In the genomic region with DNA sequence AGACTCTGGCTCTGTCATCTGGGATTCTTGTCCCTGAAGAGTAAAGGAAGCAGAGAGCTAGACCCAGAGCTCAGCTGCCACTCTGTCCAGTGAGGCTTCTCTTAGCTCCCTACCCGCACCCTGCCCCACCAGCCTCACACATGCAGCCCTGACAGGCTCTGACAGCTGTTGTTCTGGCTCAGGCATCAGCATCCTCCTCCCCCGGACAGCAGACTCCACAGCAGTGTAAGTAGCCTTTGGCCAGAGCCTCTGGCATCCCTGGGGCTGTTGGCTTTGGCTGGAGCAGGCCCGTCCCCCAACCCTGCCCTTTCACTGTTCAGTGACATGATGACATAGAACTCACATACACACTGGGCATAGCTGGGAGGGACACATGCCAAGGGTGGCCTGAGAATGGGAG, we compare ENCODE assay signal across 11 mouse cellular contexts. TPM values are rescaled to one million over a fixed set of nuclear protein-coding genes. Genes with fewer than 3 reads are reported as not detected.
DNase-seq lines count a peak whose midpoint lies in the region; ATAC-seq and TF ChIP-seq lines count a peak whose summit lies in the region.
"Had no signal": no experiment of that assay in that cellular context is flagged by ENCODE, and none has a peak within 500 bp of the region (broad histone marks: within the 10 kb centered on the region; RNA-seq: fewer than 3 reads in every experiment).

No protein-coding gene starts in this region.

- TF ChIP-seq CTCF in forebrain, postnatal 0 days (IDR thresholded peaks at IDR 0.05; ENCODE audit: low read depth), result no peak

- no peak overlapping the region for H3K27ac ChIP-seq in forebrain, postnatal 0 days (ENCODE audit: low read depth, low read length)
- no peak overlapping the region for H3K27ac ChIP-seq in forebrain, embryonic 14.5 days (ENCODE audit: low read depth, low read length)
- no peak overlapping the region for H3K27ac ChIP-seq in forebrain, embryonic 11.5 days (ENCODE audit: low read depth, low read length)
- H3K27ac ChIP-seq: neural tube, embryonic 13.5 days had no signal

- H3K4me3 ChIP-seq in forebrain, postnatal 0 days (ENCODE audit: low read depth, low read length), result no peak overlapping the region
- no peak overlapping the region for H3K4me3 ChIP-seq in forebrain, embryonic 14.5 days (ENCODE audit: low read depth, low read length)
- peak overlapping the region; percentile 3 for H3K4me3 ChIP-seq in megakaryocyte, embryonic 14.5 days (replicated peaks)
- no peak overlapping the region for H3K4me3 ChIP-seq in forebrain, embryonic 11.5 days (ENCODE audit: low read depth, low read length)
- H3K4me3 ChIP-seq: neural tube, embryonic 13.5 days had no signal

- H3K9me3 ChIP-seq in forebrain, postnatal 0 days (ENCODE audit: low read length), result no peaks in the 10 kb centered on the region
- no peaks in the 10 kb centered on the region for H3K9me3 ChIP-seq in forebrain, embryonic 14.5 days (replicated peaks; ENCODE audit: control insufficient read depth, low read length)
- no peaks in the 10 kb centered on the region for H3K9me3 ChIP-seq in megakaryocyte, embryonic 14.5 days
- no peaks in the 10 kb centered on the region for H3K9me3 ChIP-seq in forebrain, embryonic 11.5 days (ENCODE audit: control insufficient read depth, low read length)
- H3K9me3 ChIP-seq: neural tube, embryonic 13.5 days had no signal

- intact Hi-C loops in heart, postnatal 25 days (cut with DNase I), result no loop called here

- H3K4me2 ChIP-seq in forebrain, postnatal 0 days (ENCODE audit: low read depth), result no peak overlapping the region
- H3K4me2 ChIP-seq in forebrain, embryonic 14.5 days (ENCODE audit: low read length), result no peak overlapping the region
- no peak overlapping the region for H3K4me2 ChIP-seq in forebrain, embryonic 11.5 days (ENCODE audit: low read depth, low read length, severe bottlenecking)
- H3K4me2 ChIP-seq: neural tube, embryonic 13.5 days had no signal

- 65% methylated on average over 3 of the region's 3 CpGs for WGBS in forebrain, postnatal 0 days
- 62% methylated on average over 3 of the region's 3 CpGs for whole genome bisulfite sequencing in forebrain, embryonic 14.5 days
- WGBS in forebrain, embryonic 11.5 days, result 73% methylated on average over 3 of the region's 3 CpGs

- H3K36me3 ChIP-seq in forebrain, postnatal 0 days (ENCODE audit: insufficient read depth), result no peaks in the 10 kb centered on the region
- H3K36me3 ChIP-seq in forebrain, embryonic 14.5 days (ENCODE audit: control insufficient read depth, insufficient read depth, low read length), result no peaks in the 10 kb centered on the region
- no peaks in the 10 kb centered on the region for H3K36me3 ChIP-seq in megakaryocyte, embryonic 14.5 days (replicated peaks; ENCODE audit: low read length)
- no peaks in the 10 kb centered on the region for H3K36me3 ChIP-seq in forebrain, embryonic 11.5 days (ENCODE audit: control insufficient read depth, insufficient read depth, low read length)
- H3K36me3 ChIP-seq: neural tube, embryonic 13.5 days had no signal

- no peaks in the 10 kb centered on the region for H3K4me1 ChIP-seq in forebrain, postnatal 0 days (ENCODE audit: insufficient read depth)
- H3K4me1 ChIP-seq in forebrain, embryonic 14.5 days (ENCODE audit: control insufficient read depth, insufficient read depth, low read length), result no peaks in the 10 kb centered on the region
- H3K4me1 ChIP-seq in megakaryocyte, embryonic 14.5 days, result peaks cover 13% of the 10 kb centered on the region; the same call in 1 of the 2 replicates
- no peaks in the 10 kb centered on the region for H3K4me1 ChIP-seq in forebrain, embryonic 11.5 days (replicated peaks; ENCODE audit: control insufficient read depth, insufficient read depth, low read length)

- ATAC-seq in forebrain, postnatal 0 days, result 0 out of 2 replicates have a peak, but pooled peaks have one; percentile 15
- ATAC-seq in forebrain, embryonic 14.5 days, result no peak
- no peak for ATAC-seq in megakaryocyte, adult 5-6 weeks (ENCODE audit: poor library complexity, severe bottlenecking)
- ATAC-seq in forebrain, embryonic 11.5 days (replicated peaks; ENCODE audit: low FRiP score), result no peak
- ATAC-seq: forebrain, embryonic 16.5 days had no signal

- DNase-seq in forebrain, postnatal 0 days, result no peak
- no peak for DNase-seq in forebrain, embryonic 14.5 days (ENCODE audit: low spot score)
- DNase-seq in heart, postnatal 25 days (ENCODE audit: low spot score), result peak; percentile 44
- peak; percentile 52 for DNase-seq in retina, embryonic 14.5 days (ENCODE audit: low spot score)
- DNase-seq in forebrain, embryonic 11.5 days (ENCODE audit: low spot score), result no peak
- no peak for DNase-seq in cerebellum, postnatal 25 days
- DNase-seq: liver had no signal

- no peak overlapping the region for H3K9ac ChIP-seq in forebrain, postnatal 0 days
- no peak overlapping the region for H3K9ac ChIP-seq in forebrain, embryonic 14.5 days (ENCODE audit: low read length)
- H3K9ac ChIP-seq in forebrain, embryonic 11.5 days (ENCODE audit: low read length), result no peak overlapping the region
- H3K9ac ChIP-seq: neural tube, embryonic 13.5 days had no signal

- no peaks in the 10 kb centered on the region for H3K27me3 ChIP-seq in forebrain, postnatal 0 days (ENCODE audit: insufficient read depth, low read length)
- H3K27me3 ChIP-seq in forebrain, embryonic 14.5 days (replicated peaks; ENCODE audit: control insufficient read depth, insufficient read depth, low read length), result no peaks in the 10 kb centered on the region
- peaks cover 29% of the 10 kb centered on the region for H3K27me3 ChIP-seq in megakaryocyte, embryonic 14.5 days (replicated peaks)
- no peaks in the 10 kb centered on the region for H3K27me3 ChIP-seq in forebrain, embryonic 11.5 days (ENCODE audit: control insufficient read depth, insufficient read depth, low read length)
- H3K27me3 ChIP-seq: neural tube, embryonic 13.5 days had no signal

RNA-seq across cellular contexts. Expression of a gene that starts 35.4 kb away (rescaled TPM):
- total RNA-seq in forebrain, postnatal 0 days (2014; rRNA removed), result 4.5 and 7.8 TPM in 2 replicates
- 3.0 and 3.6 TPM in 2 replicates for polyA plus RNA-seq in forebrain, postnatal 0 days (2015; fragmentation: Nextera tagmentation; extraction: Ambion mirVana)
- 2.1 and 2.2 TPM in 2 replicates for polyA plus RNA-seq in forebrain, embryonic 14.5 days (2014; fragmentation: Nextera tagmentation; extraction: Ambion mirVana)
- 3.1 and 10.6 TPM in 2 replicates for polyA plus RNA-seq in megakaryocyte, embryonic 14.5 days (2012; ENCODE audit: insufficient read depth, low replicate concordance)
- total RNA-seq in megakaryocyte, adult 5-6 weeks (2015), result 358 and 368 TPM in 2 replicates
- 289 and 337 TPM in 2 replicates for total RNA-seq in megakaryocyte, adult 5-6 weeks (2017)
- 10 to 100 TPM in 1 of 2 experiments, 1 to 10 TPM in 1; 9.9 to 11.6 TPM for total RNA-seq in heart, postnatal 25 days (2021)
- 2.0 and 2.4 TPM in 2 replicates for polyA plus RNA-seq in forebrain, embryonic 11.5 days (2014; fragmentation: Nextera tagmentation; extraction: Ambion mirVana)

Comparison
In these comparisons a context has a peak if more than half of its experiments do, and no peak if none do; other contexts are left out.
1. DNase-seq: peak in heart, postnatal 25 days (single experiment) and retina, embryonic 14.5 days (single experiment); none in forebrain, postnatal 0 days (single experiment), forebrain, embryonic 14.5 days (single experiment), forebrain, embryonic 11.5 days (single experiment) and cerebellum, postnatal 25 days (0 of 2).